Mouse (Mus musculus) liver, embryonic 11.5 days (tissue): ENCODE measurements around the gene Atp8b3. TPM values are rescaled to one million over a fixed set of nuclear protein-coding genes. Genes with fewer than 3 reads are reported as not detected.

Experiments
- ATAC-seq: fragments of 200-750 bp; cut with Nextera tagmentation; replicated peaks from 2 replicates; pipeline ENCODE4 v1.8.0; 2017; ENCODE audit warnings: moderate number of reproducible peaks, mild to moderate bottlenecking, moderate TSS enrichment, moderate library complexity; ENCODE audit not compliant: low FRiP score
- DNase-seq: peaks from one replicate; pipeline ENCODE4 v3.0.0-alpha.2; 2017; ENCODE audit warnings: low spot score
- H3K27ac ChIP-seq: fragments of 300-500 bp; sonication (generic); 2 replicates; pipeline ENCODE4 v1.5.1; 2014; ENCODE audit warnings: mild to moderate bottlenecking, low read depth, low read length, control low read depth
- H3K27me3 ChIP-seq: fragments of 300-500 bp; sonication (generic); replicated peaks from 2 replicates; pipeline ENCODE4 v1.6.1; 2014; ENCODE audit warnings: low read length, mixed read lengths; ENCODE audit not compliant: control insufficient read depth, insufficient read depth
- H3K36me3 ChIP-seq: fragments of 300-500 bp; sonication (generic); 2 replicates; pipeline ENCODE4 v1.6.1; 2014; ENCODE audit warnings: mild to moderate bottlenecking, low read length, moderate library complexity, mixed read lengths; ENCODE audit not compliant: control insufficient read depth, insufficient read depth
- H3K4me1 ChIP-seq: fragments of 300-500 bp; sonication (generic); replicated peaks from 2 replicates; pipeline ENCODE4 v1.6.1; 2014; ENCODE audit warnings: low read length, mixed read lengths; ENCODE audit not compliant: control insufficient read depth, insufficient read depth
- H3K4me2 ChIP-seq: fragments of 300-500 bp; sonication (generic); 2 replicates; pipeline ENCODE4 v1.6.1; 2014; ENCODE audit warnings: mild to moderate bottlenecking, control low read depth, moderate library complexity
- H3K4me3 ChIP-seq: fragments of 300-500 bp; sonication (generic); 2 replicates; pipeline ENCODE4 v1.5.1; 2014; ENCODE audit warnings: low read depth, low read length, control low read depth
- H3K9ac ChIP-seq: fragments of 300-500 bp; sonication (generic); 2 replicates; pipeline ENCODE4 v1.6.1; 2014; ENCODE audit warnings: low read depth, low read length, control low read depth
- H3K9me3 ChIP-seq: fragments of 300-500 bp; sonication (generic); 2 replicates; pipeline ENCODE4 v1.6.1; 2016; ENCODE audit warnings: low read length, inconsistent platforms, mixed read lengths; ENCODE audit not compliant: control insufficient read depth
- WGBS: fragments of 180-500 bp; shearing (Covaris S2); extraction: QIAGEN DNeasy Blood & Tissue Kit; methylation state at CpG from one replicate; pipeline ENCODE4 v1.1.7; 2014; 5-methylcytosine and 5-hydroxymethylcytosine counted together
- polyA plus RNA-seq: library from polyadenylated mRNA; unstranded; fragments of >200 nt; fragmentation: Nextera tagmentation; extraction: Ambion mirVana; gene quantifications from 2 replicates; pipeline ENCODE4 v1.2.1, GENCODE M21; 2014

Atp8b3 gene
- polyA plus RNA-seq, 1 experiment from 2014 or later = 0.12 TPM

- Histone ChIP-seq H3K4me1 (peaks cover 17% of the 10 kb centered on the region), H3K4me2 (no peak overlapping the region), H3K9ac (no peak overlapping the region), H3K27ac (no peak overlapping the region), H3K9me3 (no peaks in the 10 kb centered on the region), H3K4me3 (no peak overlapping the region), H3K27me3 (no peaks in the 10 kb centered on the region), H3K36me3 (peaks cover 55% of the 10 kb centered on the region)
- no peak for DNase-seq
- WGBS = 90% methylated on average over 14 of the region's 14 CpGs
- no peak for ATAC-seq
Measured at GRCm38 (mm10) chr10:80543873-80544272, 4.9 kb upstream of the Atp8b3 start.

- no peak overlapping the region for H3K4me3 ChIP-seq
- H3K36me3 ChIP-seq = peaks cover 27% of the 10 kb centered on the region
- peak; percentile 5; the same call in 1 of the 2 replicates for ATAC-seq
- no peaks in the 10 kb centered on the region for H3K9me3 ChIP-seq
- no peak overlapping the region for H3K9ac ChIP-seq
- no peak overlapping the region for H3K27ac ChIP-seq
- no peaks in the 10 kb centered on the region; the same call in 1 of the 2 replicates for H3K27me3 ChIP-seq
- 23% methylated on average over 5 of the region's 5 CpGs for WGBS
- no peak for DNase-seq
- H3K4me1 ChIP-seq = peaks cover 22% of the 10 kb centered on the region
- peak overlapping the region; percentile 55 for H3K4me2 ChIP-seq
Measured at GRCm38 (mm10) chr10:80539493-80539892, 569 bp upstream of the Atp8b3 start.

- WGBS = 57% methylated on average over 5 of the region's 5 CpGs
- ATAC-seq (no peak), DNase-seq (no peak)
- H3K36me3 ChIP-seq = peaks cover 16% of the 10 kb centered on the region
- H3K4me2 ChIP-seq = no peak overlapping the region
- H3K4me1 ChIP-seq = peaks cover 35% of the 10 kb centered on the region
- H3K27ac ChIP-seq = no peak overlapping the region
- H3K9me3 ChIP-seq = no peaks in the 10 kb centered on the region
- H3K9ac ChIP-seq = no peak overlapping the region
- H3K27me3 ChIP-seq = no peaks in the 10 kb centered on the region; the same call in 1 of the 2 replicates
- H3K4me3 ChIP-seq = no peak overlapping the region
Measured at GRCm38 (mm10) chr10:80538180-80538579, 744 bp downstream of the Atp8b3 start.

- H3K27me3 ChIP-seq = no peaks in the 10 kb centered on the region; the same call in 1 of the 2 replicates
- 9% methylated on average over 13 of the region's 13 CpGs for WGBS
- H3K4me1 ChIP-seq = peaks cover 39% of the 10 kb centered on the region
- no peaks in the 10 kb centered on the region for H3K9me3 ChIP-seq
- DNase-seq (peak; percentile 60), ATAC-seq (no peak)
- peak overlapping the region; percentile 68 for H3K4me2 ChIP-seq
- H3K4me3 ChIP-seq = peak overlapping the region; percentile 43
- peak overlapping the region; percentile 23; the same call in 1 of the 2 replicates for H3K27ac ChIP-seq
- H3K9ac ChIP-seq = peak overlapping the region; percentile 39
- no peaks in the 10 kb centered on the region for H3K36me3 ChIP-seq
Measured at GRCm38 (mm10) chr10:80535711-80536110, 3.2 kb downstream of the Atp8b3 start.

- Histone ChIP-seq H3K9ac (peak overlapping the region; percentile 39), H3K27ac (peak overlapping the region; percentile 59; the same call in 1 of the 2 replicates), H3K9me3 (no peaks in the 10 kb centered on the region), H3K4me2 (peak overlapping the region; percentile 68), H3K36me3 (no peaks in the 10 kb centered on the region), H3K4me3 (peak overlapping the region; percentile 43), H3K4me1 (peaks cover 39% of the 10 kb centered on the region), H3K27me3 (no peaks in the 10 kb centered on the region; the same call in 1 of the 2 replicates)
- 8% methylated on average over 14 of the region's 14 CpGs for WGBS
- DNase-seq (peak; percentile 66), ATAC-seq (peak; percentile 42)
Measured at GRCm38 (mm10) chr10:80535071-80535470, 3.9 kb downstream of the Atp8b3 start.

GRCm38 (mm10) chr10:80533704-80534103 lies 5.2 kb downstream of the Atp8b3 start:
- peak; percentile 78 for ATAC-seq
- 0 out of 2 replicates have a peak overlapping the region, but pooled peaks have one; percentile 8 for H3K9ac ChIP-seq
- peaks cover 3% of the 10 kb centered on the region for H3K27me3 ChIP-seq
- no peak overlapping the region for H3K4me3 ChIP-seq
- no peaks in the 10 kb centered on the region for H3K9me3 ChIP-seq
- no peaks in the 10 kb centered on the region for H3K36me3 ChIP-seq
- H3K27ac ChIP-seq = peak overlapping the region; percentile 59; the same call in 1 of the 2 replicates
- H3K4me2 ChIP-seq = peak overlapping the region; percentile 34; the same call in 1 of the 2 replicates
- DNase-seq = no peak
- 14% methylated on average over 7 of the region's 7 CpGs for WGBS
- peaks cover 39% of the 10 kb centered on the region for H3K4me1 ChIP-seq

GRCm38 (mm10) chr10:80532783-80533182 lies 6.1 kb downstream of the Atp8b3 start:
- 79% methylated on average over 11 of the region's 11 CpGs for WGBS
- Histone ChIP-seq H3K4me3 (no peak overlapping the region), H3K9me3 (no peaks in the 10 kb centered on the region), H3K36me3 (no peaks in the 10 kb centered on the region), H3K9ac (no peak overlapping the region), H3K27me3 (peaks cover 3% of the 10 kb centered on the region), H3K4me2 (no peak overlapping the region), H3K4me1 (peaks cover 36% of the 10 kb centered on the region), H3K27ac (no peak overlapping the region)
- ATAC-seq = 0 out of 2 replicates have a peak, but pooled peaks have one; percentile 18
- no peak for DNase-seq

- ATAC-seq = no peak; the same call in 1 of the 2 replicates
- whole genome bisulfite sequencing = 33% methylated on average over 9 of the region's 9 CpGs
- no peak overlapping the region for H3K27ac ChIP-seq
- H3K27me3 ChIP-seq = peaks cover 11% of the 10 kb centered on the region
- 0 out of 2 replicates have a peak overlapping the region, but pooled peaks have one; percentile 10 for H3K4me2 ChIP-seq
- no peaks in the 10 kb centered on the region for H3K4me1 ChIP-seq
- no peaks in the 10 kb centered on the region for H3K36me3 ChIP-seq
- DNase-seq = no peak
- H3K9ac ChIP-seq = no peak overlapping the region
- 0 out of 2 replicates have a peak, but pooled peaks cover 2% of the 10 kb centered on the region for H3K9me3 ChIP-seq
- H3K4me3 ChIP-seq = no peak overlapping the region
Measured at GRCm38 (mm10) chr10:80526172-80526571, 12.8 kb downstream of the Atp8b3 start.

- Histone ChIP-seq H3K4me2 (no peak overlapping the region), H3K4me3 (no peak overlapping the region), H3K36me3 (no peaks in the 10 kb centered on the region), H3K27ac (no peak overlapping the region), H3K9ac (no peak overlapping the region), H3K4me1 (no peaks in the 10 kb centered on the region), H3K9me3 (peaks cover 5% of the 10 kb centered on the region; the same call in 1 of the 2 replicates), H3K27me3 (peaks cover 8% of the 10 kb centered on the region; the same call in 1 of the 2 replicates)
- ATAC-seq = no peak
- WGBS = 88% methylated on average over 7 of the region's 7 CpGs
- no peak for DNase-seq
Measured at GRCm38 (mm10) chr10:80523299-80523698, 15.6 kb downstream of the Atp8b3 start.
